In the genomic region with DNA sequence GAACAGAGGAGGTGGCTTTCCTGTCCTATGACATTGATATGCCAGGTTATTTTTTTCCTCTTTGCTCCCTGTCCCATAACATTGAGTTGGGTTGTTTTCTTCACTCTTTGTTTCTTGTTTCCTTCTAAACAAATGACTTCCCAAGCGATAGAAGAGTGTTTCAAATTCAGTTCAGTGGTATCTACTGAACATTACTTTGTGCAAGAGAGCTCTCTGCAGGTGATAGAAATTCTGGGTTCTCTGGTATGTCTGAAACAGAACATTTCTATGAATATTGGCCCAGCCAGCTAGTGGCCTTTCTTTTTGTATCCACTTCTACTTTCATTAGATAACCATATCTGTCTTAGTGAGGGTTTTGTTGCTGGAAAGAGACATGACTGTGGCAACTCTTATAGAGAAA, we compare ENCODE assay signal across 19 mouse cellular contexts.
"Had no signal": no experiment of that assay in that cellular context is flagged by ENCODE, and none has a peak within 500 bp of the region (broad histone marks: within the 10 kb centered on the region; RNA-seq: fewer than 3 reads in every experiment).

No protein-coding gene starts in this region.

- H3K9ac ChIP-seq: limb, embryonic 13.5 days; liver, embryonic 12.5 days; liver, embryonic 15.5 days; midbrain, embryonic 12.5 days; midbrain, embryonic 15.5 days; neural tube, embryonic 12.5 days; neural tube, embryonic 15.5 days had no signal

- H3K4me2 ChIP-seq: limb, embryonic 13.5 days; liver, embryonic 12.5 days; liver, embryonic 15.5 days; midbrain, embryonic 12.5 days; midbrain, embryonic 15.5 days; neural tube, embryonic 12.5 days; neural tube, embryonic 15.5 days had no signal

- H3K27ac ChIP-seq: kidney, postnatal 0 days; layer of hippocampus, adult 2 months; limb, embryonic 10.5 days; limb, embryonic 13.5 days; liver, embryonic 12.5 days; liver, embryonic 15.5 days; midbrain, embryonic 12.5 days; midbrain, embryonic 15.5 days; neural tube, embryonic 12.5 days; neural tube, embryonic 15.5 days had no signal

- H3K27me3 ChIP-seq: limb, embryonic 13.5 days; liver, embryonic 12.5 days; liver, embryonic 15.5 days; midbrain, embryonic 12.5 days; midbrain, embryonic 15.5 days; neural tube, embryonic 12.5 days; neural tube, embryonic 15.5 days had no signal

- H3K4me3 ChIP-seq: layer of hippocampus, adult 2 months; limb, embryonic 10.5 days; limb, embryonic 13.5 days; liver, embryonic 12.5 days; liver, embryonic 15.5 days; midbrain, embryonic 12.5 days; midbrain, embryonic 15.5 days; neural tube, embryonic 12.5 days; neural tube, embryonic 15.5 days had no signal

- H3K36me3 ChIP-seq: limb, embryonic 10.5 days; limb, embryonic 13.5 days; liver, embryonic 12.5 days; liver, embryonic 15.5 days; midbrain, embryonic 12.5 days; midbrain, embryonic 15.5 days; neural tube, embryonic 12.5 days; neural tube, embryonic 15.5 days had no signal

- DNase-seq: kidney, postnatal 25 days; layer of hippocampus, adult 9-11 months; liver; lung, adult 18-20 months; lung, postnatal 14 days; right cerebral cortex, adult 18-20 months; right cerebral cortex, postnatal 14 days; right cerebral cortex, postnatal 4 days; thymus, postnatal 25 days had no signal

- H3K4me1 ChIP-seq: liver, embryonic 15.5 days; midbrain, embryonic 15.5 days; neural tube, embryonic 12.5 days; neural tube, embryonic 15.5 days had no signal

- H3K9me3 ChIP-seq: limb, embryonic 10.5 days; limb, embryonic 13.5 days; liver, embryonic 12.5 days; liver, embryonic 15.5 days; midbrain, embryonic 12.5 days; midbrain, embryonic 15.5 days; neural tube, embryonic 12.5 days; neural tube, embryonic 15.5 days had no signal
